Mouse (Mus musculus) liver, embryonic 14.5 days (tissue): Measurements from ENCODE around the gene Flywch2. TPM values are rescaled to one million over a fixed set of nuclear protein-coding genes. Genes with fewer than 3 reads are reported as not detected.

Experiments used
- ATAC-seq: fragments of 200-750 bp; cut with Nextera tagmentation; 2 replicates; pipeline ENCODE4 v1.8.0; 2017; ENCODE audit warnings: moderate number of reproducible peaks, mild to moderate bottlenecking, moderate library complexity; ENCODE audit not compliant: insufficient read depth
- DNase-seq, 3 experiments: peaks; one replicate each; pipeline ENCODE4 v3.0.0-alpha.2; 2012 to 2013; ENCODE audit warnings: low read depth in 3 of 3, low spot score in 3 of 3
- H3K27ac ChIP-seq: fragments of 300-500 bp; sonication (generic); 2 replicates; pipeline ENCODE4 v1.5.1; 2014; ENCODE audit warnings: moderate library complexity, mild to moderate bottlenecking, control low read depth, inconsistent platforms
- H3K27me3 ChIP-seq: fragments of 300-500 bp; sonication (generic); 2 replicates; pipeline ENCODE4 v1.6.1; 2014; ENCODE audit warnings: mild to moderate bottlenecking, low read length, moderate library complexity; ENCODE audit not compliant: control insufficient read depth, insufficient read depth
- H3K36me3 ChIP-seq: fragments of 300-500 bp; sonication (generic); replicated peaks from 2 replicates; pipeline ENCODE4 v1.6.1; 2014; ENCODE audit warnings: low read depth; ENCODE audit not compliant: control insufficient read depth, insufficient read depth
- H3K4me1 ChIP-seq, 2 experiments: fragments of 200-500 bp in 1 of 2; fragments of 300-500 bp in 1 of 2; sonication (generic) in 1 of 2; replicated peaks; 2 replicates each; pipeline ENCODE4 v1.6.1; 2012 to 2014; ENCODE audit warnings: antibody characterized with exemption in 1 of 2, inconsistent platforms in 1 of 2, low read length in 1 of 2; ENCODE audit not compliant: control insufficient read depth in 2 of 2, insufficient read depth in 2 of 2
- H3K4me2 ChIP-seq: fragments of 300-500 bp; sonication (generic); 2 replicates; pipeline ENCODE4 v1.6.1; 2014; ENCODE audit warnings: low read depth, mild to moderate bottlenecking, control low read depth, moderate library complexity
- H3K4me3 ChIP-seq, 2 experiments: fragments of 200-500 bp in 1 of 2; fragments of 300-500 bp in 1 of 2; sonication (generic) in 1 of 2; 2 replicates each; pipeline ENCODE4 v1.5.1; 2012 to 2014; ENCODE audit warnings: low read depth in 2 of 2, low read length in 2 of 2, mild to moderate bottlenecking in 2 of 2, control low read depth in 1 of 2, inconsistent platforms in 1 of 2, moderate library complexity in 1 of 2; ENCODE audit not compliant: insufficient read depth in 1 of 2
- H3K9ac ChIP-seq: fragments of 300-500 bp; sonication (generic); replicated peaks from 2 replicates; pipeline ENCODE4 v1.6.1; 2014; ENCODE audit warnings: mild to moderate bottlenecking, control low read depth, moderate library complexity
- H3K9me3 ChIP-seq: fragments of 300-500 bp; sonication (generic); 2 replicates; pipeline ENCODE4 v1.6.1; 2016; ENCODE audit warnings: low read length, mixed read lengths; ENCODE audit not compliant: control insufficient read depth
- CTCF ChIP-seq: IDR thresholded peaks from 2 replicates; pipeline ENCODE4 v1.5.1; 2016; ENCODE audit warnings: antibody characterized with exemption, low read depth, control low read depth
- EP300 ChIP-seq: IDR thresholded peaks from 2 replicates; pipeline ENCODE4 v1.6.1; 2016; ENCODE audit warnings: antibody characterized with exemption, low read depth
- WGBS: fragments of 180-500 bp; shearing (Covaris S2); extraction: QIAGEN DNeasy Blood & Tissue Kit; methylation state at CpG from one replicate; pipeline ENCODE4 v1.1.7; 2014; ENCODE audit not compliant: insufficient replicate concordance; 5-methylcytosine and 5-hydroxymethylcytosine counted together
- polyA plus RNA-seq, 2 experiments: library from polyadenylated mRNA; depleted of rRNA in 1 of 2; stranded (reverse) in 1 of 2; unstranded in 1 of 2; fragments of >200 nt; fragmentation: Nextera tagmentation in 1 of 2; extraction: Ambion mirVana in 1 of 2; gene quantifications; 2 replicates each; pipeline versions ENCODE4 v1.2.1 to v1.2.3; 2012 to 2014

Flywch2 gene
- polyA plus RNA-seq, 2 experiments: 0.79 to 1.0 TPM

GRCm38 (mm10) chr17:23740136-23740584 is 45.7 kb downstream of the Flywch2 start:
- ATAC-seq (peak; percentile 87), DNase-seq (peak; percentile 64 to 80 (median 65))
- Histone ChIP-seq H3K27me3 (peaks cover 63% of the 10 kb centered on the region), H3K4me1 (peaks cover 6 to 7% of the 10 kb centered on the region in 2 experiments; a peak in 3 of 4 replicates), H3K9ac (peak overlapping the region; percentile 69), H3K27ac (no peak overlapping the region; the same call in 1 of the 2 replicates), H3K4me3 (peak overlapping the region; percentile 55 to 62), H3K4me2 (peak overlapping the region; percentile 82), H3K9me3 (no peaks in the 10 kb centered on the region), H3K36me3 (no peaks in the 10 kb centered on the region; the same call in 1 of the 2 replicates)
- no peak for TF ChIP-seq CTCF
- TF ChIP-seq EP300: no peak
- under 1% methylated on average over 46 of the region's 46 CpGs for WGBS

- 3% methylated on average over 48 of the region's 48 CpGs for WGBS
- H3K36me3 ChIP-seq: no peaks in the 10 kb centered on the region; the same call in 1 of the 2 replicates
- peak overlapping the region; percentile 55 to 62 for H3K4me3 ChIP-seq
- no peak for DNase-seq
- peak; percentile 15; the same call in 1 of the 2 replicates for ATAC-seq
- H3K27ac ChIP-seq: no peak overlapping the region
- TF ChIP-seq CTCF (no peak), EP300 (no peak)
- peaks cover 56% of the 10 kb centered on the region for H3K27me3 ChIP-seq
- H3K9ac ChIP-seq: peak overlapping the region; percentile 69
- no peaks in the 10 kb centered on the region for H3K9me3 ChIP-seq
- H3K4me2 ChIP-seq: peak overlapping the region; percentile 82
- H3K4me1 ChIP-seq: peaks cover 6 to 7% of the 10 kb centered on the region in 2 experiments; a peak in 3 of 4 replicates
Observed at GRCm38 (mm10) chr17:23739202-23740135, 46.4 kb downstream of the Flywch2 start.

GRCm38 (mm10) chr17:23738836-23739201 is 47.1 kb downstream of the Flywch2 start:
- H3K27me3 ChIP-seq: peaks cover 50% of the 10 kb centered on the region

GRCm38 (mm10) chr17:23737493-23738445 is 48.1 kb downstream of the Flywch2 start:
- no peak overlapping the region for H3K9ac ChIP-seq
- peaks cover 6 to 7% of the 10 kb centered on the region in 2 experiments; a peak in 3 of 4 replicates for H3K4me1 ChIP-seq
- no peak overlapping the region for H3K4me2 ChIP-seq
- H3K27me3 ChIP-seq: peaks cover 39% of the 10 kb centered on the region
- DNase-seq (no peak), ATAC-seq (no peak)
- no peak overlapping the region for H3K27ac ChIP-seq
- 71% methylated on average over 15 of the region's 15 CpGs for WGBS
- H3K36me3 ChIP-seq: peaks cover 3% of the 10 kb centered on the region
- H3K9me3 ChIP-seq: no peaks in the 10 kb centered on the region
- H3K4me3 ChIP-seq: no peak overlapping the region
- TF ChIP-seq EP300: no peak
- TF ChIP-seq CTCF: peak; percentile 54

More at GRCm38 (mm10) chr17:23738836-23739201, 47.1 kb downstream of the Flywch2 start:
- TF ChIP-seq EP300 (no peak), CTCF (no peak)
- H3K4me1 ChIP-seq: peaks cover 6 to 7% of the 10 kb centered on the region in 2 experiments; a peak in 3 of 4 replicates
- H3K4me2 ChIP-seq: peak overlapping the region; percentile 82
- DNase-seq (no peak), ATAC-seq (no peak)
- no peak overlapping the region for H3K27ac ChIP-seq
- no peak overlapping the region for H3K9ac ChIP-seq
- 47% methylated on average over 2 of the region's 2 CpGs for WGBS
- H3K36me3 ChIP-seq: peaks cover 2% of the 10 kb centered on the region
- no peaks in the 10 kb centered on the region for H3K9me3 ChIP-seq
- H3K4me3 ChIP-seq: peak overlapping the region in 1 of 2 experiments; percentile 62; a peak in 2 of 4 replicates
